Mouse (Mus musculus): ENCODE data around the gene Olfr1445.

Gene Olfr1445

DNA sequence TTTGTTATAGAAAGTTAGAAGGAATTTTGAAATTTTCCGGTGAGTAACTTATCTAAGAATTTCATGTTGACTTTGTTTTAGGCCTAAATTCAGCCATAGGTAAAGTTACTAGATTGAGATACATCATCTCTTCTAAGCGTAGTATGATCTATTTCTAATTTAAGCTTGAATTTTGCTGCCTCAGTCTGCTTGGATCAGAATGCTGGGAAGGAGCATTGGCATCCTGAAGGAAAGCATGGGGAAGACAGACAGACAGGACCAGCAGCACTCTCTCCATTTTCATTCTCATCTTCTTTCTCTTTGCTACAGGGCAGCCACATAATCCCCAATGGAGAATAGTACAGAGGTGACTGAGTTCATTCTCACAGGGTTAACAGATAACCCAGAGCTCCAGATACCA lies at the start of gene Olfr1445:
Gene Olfr1445 (plus strand): TSS at position 301 of the 400 bp plus-strand sequence.
- DNase-seq (ENCODE audit: low spot score): no peak

DNA sequence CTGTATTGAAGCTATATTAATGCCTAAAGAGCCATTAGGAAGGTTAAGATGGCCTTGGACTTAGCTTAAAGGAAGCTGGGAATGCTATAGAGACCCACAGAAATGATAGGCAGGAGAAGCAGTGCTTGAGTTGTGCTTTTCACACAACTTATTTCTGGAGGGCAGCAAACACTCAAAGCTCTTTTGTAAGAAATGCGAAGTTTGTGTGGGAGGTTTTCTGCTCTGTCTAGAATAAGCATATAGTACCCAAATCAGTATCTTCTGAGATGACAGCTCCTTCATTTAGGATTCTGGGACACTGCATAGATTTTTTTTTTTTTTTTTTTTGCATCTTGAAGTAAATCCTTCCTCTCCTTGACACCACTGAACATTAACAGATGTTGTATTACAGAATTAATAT lies 45.1 kb upstream of the Olfr1445 start:
- DNase-seq (ENCODE audit: low spot score): no peak

DNA sequence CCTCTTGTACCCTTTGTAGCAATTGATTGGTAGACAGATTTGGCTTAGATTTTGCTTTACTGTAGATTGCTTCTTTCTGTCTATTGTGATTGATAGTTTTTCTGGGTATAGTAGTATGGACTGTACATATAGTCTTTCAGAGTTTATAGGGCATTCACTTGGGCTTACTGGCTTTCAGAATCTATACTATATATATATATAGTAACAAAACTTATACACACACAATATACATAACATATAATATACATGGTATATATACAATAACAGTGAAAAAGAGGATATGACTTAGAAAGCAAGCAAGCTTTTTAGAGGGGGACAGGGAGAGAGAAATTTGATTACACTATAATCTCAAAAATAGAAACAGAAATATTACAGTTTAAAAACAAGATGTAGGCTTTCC lies 37.3 kb upstream of the Olfr1445 start, which contains the start of gene Gm5244:
Gene Gm5244 (plus strand): TSS at position 301 of the 400 bp plus-strand sequence.
- DNase-seq (ENCODE audit: low spot score): no peak

DNA sequence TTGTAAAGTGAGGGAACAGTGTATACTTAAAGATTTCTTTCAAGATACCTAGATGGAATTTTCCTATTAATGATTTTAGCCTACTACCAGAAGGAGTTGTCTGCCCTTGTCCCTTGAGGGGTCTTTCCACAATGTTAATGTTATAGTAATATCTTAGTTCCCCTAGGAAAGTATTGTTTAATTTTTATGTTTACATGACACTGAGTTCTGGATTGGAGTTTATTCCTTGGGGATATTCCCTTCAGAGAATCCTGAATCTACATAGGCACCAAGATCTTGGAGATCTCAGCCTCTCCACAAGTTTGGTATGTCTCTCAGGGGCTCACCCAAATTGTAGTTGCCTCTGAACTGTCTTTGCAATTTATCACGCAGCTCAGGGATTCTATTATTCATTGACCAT lies 26.7 kb upstream of the Olfr1445 start, which contains the start of gene Olfr1444:
Gene Olfr1444 (plus strand): TSS at position 301 of the 400 bp plus-strand sequence.
- no peak for DNase-seq (ENCODE audit: low spot score)

GRCm38 (mm10) chr19:12893424-12893823 lies 9.8 kb downstream of the Olfr1445 start, which contains the start of gene Olfr1446:
TSS of gene Olfr1446 (minus strand) at chr19:12893524.
- no peak for DNase-seq (ENCODE audit: low spot score)

DNA sequence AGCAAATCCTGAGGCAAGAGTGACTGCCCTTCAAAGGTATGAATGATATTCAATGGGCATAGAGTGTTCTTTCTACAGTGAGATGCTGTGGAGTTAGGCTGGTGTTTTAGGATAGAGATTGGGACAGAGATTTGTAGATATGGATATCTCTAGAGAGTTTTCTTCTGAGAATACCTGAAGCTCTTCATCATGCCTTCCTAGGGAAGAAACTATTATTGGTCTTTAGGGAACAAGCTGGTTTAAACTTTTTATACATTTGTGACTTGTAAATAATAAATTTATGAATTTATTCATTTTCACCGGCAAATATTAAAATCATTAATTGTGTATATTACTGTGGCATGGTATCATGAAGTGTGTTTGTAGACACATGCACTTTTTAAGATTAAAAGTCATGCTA lies 20.0 kb downstream of the Olfr1445 start, which contains the start of gene Olfr1447:
Gene Olfr1447 (minus strand): TSS at position 101 of the 400 bp plus-strand sequence.
- no peak for DNase-seq (ENCODE audit: low spot score)

- DNase-seq (ENCODE audit: low spot score): no peak
Observed at GRCm38 (mm10) chr19:12924319-12924718, 40.7 kb downstream of the Olfr1445 start, which contains the start of gene Olfr1448. TSS of gene Olfr1448 (minus strand) at chr19:12924419.

- no peak for DNase-seq (ENCODE audit: low spot score)
Observed at GRCm38 (mm10) chr19:12930540-12930939, 46.9 kb downstream of the Olfr1445 start, which contains the start of gene Olfr1449. TSS of gene Olfr1449 (plus strand) at chr19:12930840.
